Mouse (Mus musculus): ENCODE measurements around the gene C3ar1. TPM values are rescaled to one million over a fixed set of nuclear protein-coding genes. Genes with fewer than 3 reads are reported as not detected.
A peak's percentile ranks its signal among the peaks of the same experiment; 100 is the strongest.

The C3ar1 gene
- total RNA-seq (2021) = 1 to 10 TPM; 2.6 to 3.2 TPM
- long read RNA-seq, experiment 1, full-length matches to known transcripts = 4 of 5 reads
- long read RNA-seq, experiment 1, partial matches to known transcripts = 0 of 5 reads
- long read RNA-seq, experiment 1, other reads (novel, unspliced or antisense) = 1 of 5 reads
- long read RNA-seq, experiment 2, full-length matches to known transcripts = 6 of 6 reads
- long read RNA-seq, experiment 2, partial matches to known transcripts = 0 of 6 reads
- long read RNA-seq, experiment 2, other reads (novel, unspliced or antisense) = 0 of 6 reads

DNA sequence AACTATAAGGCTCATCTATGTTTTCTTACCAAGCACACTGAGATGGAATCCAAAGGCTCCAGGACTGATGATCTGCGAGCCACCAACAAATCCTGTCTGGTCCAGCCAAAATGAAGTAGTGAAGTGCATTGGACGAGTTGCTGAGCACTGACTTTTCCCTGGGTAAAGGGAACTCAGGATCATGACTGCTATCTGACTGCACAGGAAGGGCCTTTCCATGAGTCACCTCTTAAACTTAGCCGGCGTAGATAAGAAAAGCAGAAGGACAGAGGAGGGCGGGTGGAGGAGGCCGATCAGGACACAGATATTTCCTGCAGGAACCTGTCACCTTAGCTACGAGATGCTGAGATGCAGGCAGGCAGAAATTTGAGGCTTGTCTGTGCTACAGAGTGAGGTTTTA is at the start of gene C3ar1:
Gene C3ar1, minus strand, starts transcription at position 207 of the 400 bp plus-strand sequence.
- no peak for DNase-seq (ENCODE audit: low spot score in 2 of 2)

- peak in 1 of 2 experiments; percentile 58 for DNase-seq (ENCODE audit: low spot score in 2 of 2)
Observed at GRCm38 (mm10) chr6:122892442-122893049, 36.6 kb upstream of the C3ar1 start.

GRCm38 (mm10) chr6:122889599-122889998 is 33.6 kb upstream of the C3ar1 start:
- no peak for DNase-seq (ENCODE audit: low spot score in 2 of 2)

DNA sequence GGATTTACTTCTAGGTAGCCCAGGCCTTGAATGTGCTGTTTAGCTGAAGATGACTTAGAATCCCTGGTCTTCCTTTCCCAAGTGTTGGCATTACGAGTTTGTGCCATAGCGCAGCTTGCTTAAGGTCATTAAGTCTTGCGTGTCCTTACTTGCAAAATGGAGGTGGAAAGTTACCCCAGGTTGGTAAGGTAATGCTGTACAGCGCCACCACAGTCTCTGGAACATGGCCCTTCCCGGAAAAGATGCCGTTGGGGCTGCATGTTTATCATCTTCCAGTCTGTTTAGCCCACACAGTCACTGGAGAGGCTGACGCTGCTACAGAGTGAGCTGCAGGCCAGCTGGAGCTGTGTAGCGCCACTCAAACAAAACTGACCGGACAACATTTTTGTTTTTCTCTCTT is 27.6 kb upstream of the C3ar1 start:
- no peak for DNase-seq (ENCODE audit: low spot score in 2 of 2)

DNA sequence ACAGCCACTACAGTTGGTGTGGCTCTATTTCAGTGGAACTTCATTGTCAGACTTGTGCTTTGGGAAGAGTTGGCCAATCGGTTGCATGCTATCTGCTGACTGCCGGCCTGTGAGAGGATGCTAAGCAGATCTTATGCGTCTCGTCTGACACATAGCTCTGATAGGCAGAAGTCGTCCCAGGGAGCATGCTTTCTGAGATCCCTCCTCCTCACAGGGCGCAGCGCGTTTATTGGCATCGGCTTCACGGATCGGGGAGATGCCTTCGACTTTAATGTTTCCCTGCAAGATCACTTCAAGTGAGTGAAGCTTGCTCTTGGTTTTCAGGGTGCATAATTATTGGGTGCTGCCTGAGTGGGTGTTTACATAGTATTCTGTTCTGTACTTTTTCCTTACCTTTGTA is 25.3 kb upstream of the C3ar1 start:
- DNase-seq (ENCODE audit: low spot score in 2 of 2) = no peak

GRCm38 (mm10) chr6:122879781-122880505 is 24.0 kb upstream of the C3ar1 start:
- no peak for DNase-seq (ENCODE audit: low spot score in 2 of 2)

DNA sequence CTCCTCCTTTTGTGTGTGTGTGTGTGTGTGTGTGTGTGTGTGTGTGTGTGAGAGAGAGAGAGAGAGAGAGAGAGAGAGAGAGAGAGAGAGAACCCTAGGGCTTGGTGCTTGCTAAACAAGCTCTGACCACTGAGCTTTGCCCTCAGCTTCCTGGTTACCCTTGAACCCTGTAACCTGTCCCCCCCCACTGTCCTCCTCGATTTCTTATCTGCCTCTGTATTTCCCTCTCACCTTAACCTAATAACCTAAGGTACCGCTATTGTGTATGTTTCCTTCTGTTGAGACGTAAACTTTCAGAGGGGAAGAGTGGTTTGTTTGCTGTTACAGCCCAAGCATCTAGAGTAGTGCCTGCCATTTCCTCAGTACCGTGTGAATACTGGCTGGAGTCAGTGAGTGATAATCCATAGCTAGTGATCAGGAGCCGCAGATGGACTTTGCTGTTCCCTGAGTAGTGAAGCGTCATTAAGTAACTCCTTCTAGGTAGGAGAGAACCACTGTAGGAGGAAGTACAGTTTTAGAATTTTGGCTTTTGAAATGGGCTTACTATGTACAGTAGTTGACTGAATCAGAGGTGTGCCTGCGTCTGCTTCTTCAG is 23.3 kb upstream of the C3ar1 start:
- no peak for DNase-seq (ENCODE audit: low spot score in 2 of 2)

- no peak for DNase-seq (ENCODE audit: low spot score in 2 of 2)
Observed at GRCm38 (mm10) chr6:122874720-122875389, 18.9 kb upstream of the C3ar1 start.

DNA sequence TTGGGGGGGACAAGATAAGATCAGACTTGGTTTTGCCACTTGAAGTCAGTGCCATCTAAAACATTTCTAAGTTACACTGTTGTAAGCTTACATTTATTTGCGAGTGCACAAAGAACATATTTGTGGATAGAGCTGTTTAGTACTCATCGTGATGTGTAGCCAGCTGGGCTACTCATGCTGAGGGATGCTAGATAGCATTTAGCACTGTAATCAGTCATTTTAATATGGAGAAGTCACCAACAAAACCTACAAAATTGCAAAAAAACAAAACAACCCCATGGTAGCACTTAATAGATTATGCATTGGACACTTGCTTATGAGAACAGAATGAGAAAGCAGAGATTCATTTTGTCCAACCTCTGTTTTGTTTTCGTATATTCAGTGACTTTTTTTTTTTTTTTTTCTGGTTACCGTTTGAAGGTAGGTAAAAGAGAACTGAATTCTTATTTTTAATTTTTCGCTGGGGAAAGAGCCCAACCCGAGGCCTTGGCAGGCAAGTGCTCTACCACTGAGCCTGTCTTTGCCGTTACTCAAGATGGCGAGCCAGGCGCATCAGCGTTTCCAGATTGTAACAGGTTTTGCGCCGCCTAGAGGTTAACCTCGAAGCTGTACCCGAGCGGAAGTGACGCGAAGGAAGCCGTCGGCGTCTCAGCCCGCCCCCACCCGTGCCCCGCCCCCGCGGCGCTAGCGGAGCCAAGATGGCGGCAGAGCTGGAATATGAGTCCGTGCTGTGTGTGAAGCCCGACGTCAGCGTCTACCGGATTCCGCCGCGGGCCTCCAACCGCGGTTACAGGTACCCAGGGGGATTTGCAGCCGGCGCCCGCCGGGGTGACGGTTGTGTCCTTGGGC is 18.1 kb upstream of the C3ar1 start, which contains the start of gene Necap1:
Gene Necap1, plus strand, starts transcription at position 604 of the 849 bp plus-strand sequence.
- DNase-seq (ENCODE audit: low spot score in 2 of 2) = peak; percentile 96 to 98

DNA sequence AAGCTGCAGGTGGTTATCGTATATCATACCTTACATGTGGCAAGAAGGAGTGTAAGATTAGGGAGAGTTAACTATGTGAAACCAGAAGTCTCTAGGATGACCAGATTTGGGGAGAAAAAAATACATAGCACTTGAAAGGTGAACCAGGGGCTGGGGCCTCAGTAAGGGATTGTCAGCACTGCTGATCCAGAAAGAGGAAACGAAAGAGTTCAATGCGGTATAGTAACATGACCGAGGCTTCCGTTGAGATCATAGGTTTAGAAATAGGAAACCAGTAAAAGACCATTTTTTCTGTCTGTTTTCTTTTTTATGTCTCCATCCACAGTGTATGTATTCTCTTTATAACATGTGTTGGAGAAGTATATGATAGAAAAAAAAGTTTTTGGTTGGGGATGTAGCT is 16.8 kb upstream of the C3ar1 start:
- no peak for DNase-seq (ENCODE audit: low spot score in 2 of 2)

- DNase-seq (ENCODE audit: low spot score in 2 of 2) = no peak
Observed at GRCm38 (mm10) chr6:122869846-122870245, 13.9 kb upstream of the C3ar1 start.

GRCm38 (mm10) chr6:122867914-122868313 is 12.0 kb upstream of the C3ar1 start:
- DNase-seq (ENCODE audit: low spot score in 2 of 2) = no peak

DNA sequence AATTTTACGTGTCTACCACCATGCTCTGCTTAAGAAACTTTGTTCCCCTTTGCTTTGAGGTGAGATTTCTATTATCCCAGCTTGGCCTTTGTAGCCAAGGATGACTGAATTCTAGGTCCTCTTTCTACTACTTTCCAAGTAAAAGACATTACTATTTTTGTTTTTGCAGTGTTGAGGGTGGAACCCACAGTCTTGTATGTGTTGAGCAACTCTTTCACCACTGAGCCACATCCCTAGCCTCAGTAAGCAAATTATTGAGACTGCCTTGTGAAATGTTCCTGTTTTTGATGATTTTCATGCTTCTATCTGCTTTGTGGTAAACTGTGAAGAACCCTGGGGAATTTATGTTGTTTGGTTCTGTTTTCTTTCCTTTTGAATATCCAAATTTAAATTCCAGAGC is 6.9 kb upstream of the C3ar1 start:
- no peak for DNase-seq (ENCODE audit: low spot score in 2 of 2)

DNA sequence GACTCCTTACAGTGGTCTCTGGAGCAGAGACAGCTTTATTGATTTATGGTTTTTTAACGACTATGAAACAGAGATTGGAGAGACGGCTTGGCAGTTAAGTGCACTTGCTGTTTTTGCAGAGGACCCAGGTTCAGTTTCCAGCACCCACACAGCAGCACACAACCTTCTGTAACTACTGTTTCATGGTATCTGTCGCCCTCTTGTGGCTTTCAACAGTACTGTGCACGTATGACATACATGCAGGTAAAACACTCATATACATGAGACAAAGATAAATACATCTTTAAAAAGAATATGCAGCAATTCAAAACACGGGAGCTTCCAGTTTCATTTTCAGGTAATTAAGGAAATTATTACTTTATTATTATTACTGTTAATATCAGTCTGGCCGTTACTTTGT is 6.5 kb upstream of the C3ar1 start:
- no peak for DNase-seq (ENCODE audit: low spot score in 2 of 2)

DNA sequence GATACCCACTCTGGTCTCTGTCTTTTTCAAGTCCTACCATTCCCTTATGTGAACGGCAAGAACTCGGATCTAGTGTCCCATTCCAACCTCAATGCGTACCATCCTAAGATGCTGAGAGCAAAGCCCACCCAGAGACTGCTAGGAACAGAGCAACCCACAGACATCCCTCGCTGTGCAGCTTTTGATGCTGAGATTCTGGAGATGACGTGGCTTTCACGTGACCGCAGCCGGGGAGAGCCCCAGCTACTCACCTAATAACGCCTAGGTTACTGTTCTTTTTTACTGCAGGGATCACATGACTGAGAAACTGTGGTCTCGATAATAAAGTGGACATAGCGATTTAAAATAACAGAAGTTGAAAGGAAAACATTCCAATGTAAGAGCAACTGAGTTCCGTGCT is 1.4 kb downstream of the C3ar1 start:
- DNase-seq (ENCODE audit: low spot score in 2 of 2) = no peak

- no peak for DNase-seq (ENCODE audit: low spot score in 2 of 2)
Observed at GRCm38 (mm10) chr6:122852696-122853095, 3.3 kb downstream of the C3ar1 start.

DNA sequence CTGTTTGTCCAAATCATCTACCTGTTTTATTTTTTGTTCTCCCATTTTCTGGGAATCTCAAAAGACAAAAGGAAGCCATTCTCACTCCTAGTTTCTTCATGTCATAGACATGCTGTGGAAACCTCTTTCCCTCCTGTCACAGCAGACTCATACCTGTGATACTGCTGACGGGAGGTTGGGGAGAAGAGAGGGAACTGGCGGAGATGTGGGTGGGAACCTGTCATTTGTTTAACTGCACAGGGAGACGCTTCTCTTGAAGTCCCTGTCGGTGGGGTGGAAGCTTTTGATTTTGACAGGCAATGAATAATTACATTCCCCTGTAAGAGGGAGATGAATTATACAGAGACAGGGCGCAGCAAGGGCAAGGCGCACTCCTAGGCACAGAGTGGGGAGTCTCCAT is 12.2 kb downstream of the C3ar1 start:
- no peak for DNase-seq (ENCODE audit: low spot score in 2 of 2)

DNA sequence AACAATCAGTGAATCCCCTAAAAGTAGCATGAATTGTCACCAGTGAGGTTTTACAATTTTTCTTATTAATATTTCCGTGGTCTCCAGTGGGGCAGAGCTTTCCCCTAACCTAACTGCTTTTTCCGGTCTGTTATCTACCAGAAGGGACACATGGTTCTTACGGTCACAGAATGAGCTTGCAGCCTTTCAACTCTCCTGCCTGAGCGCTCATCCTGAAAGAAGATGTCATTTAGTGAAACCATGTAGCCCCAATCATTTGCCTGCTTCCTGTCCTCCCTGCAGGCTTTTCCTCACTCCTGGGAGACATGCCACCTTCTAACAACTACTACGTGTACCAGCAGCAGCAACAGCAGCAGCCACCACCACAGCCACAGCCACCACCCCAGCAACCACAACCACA is 18.4 kb downstream of the C3ar1 start:
- DNase-seq (ENCODE audit: low spot score in 2 of 2) = no peak

GRCm38 (mm10) chr6:122836974-122837373 is 19.0 kb downstream of the C3ar1 start:
- no peak for DNase-seq (ENCODE audit: low spot score in 2 of 2)

DNA sequence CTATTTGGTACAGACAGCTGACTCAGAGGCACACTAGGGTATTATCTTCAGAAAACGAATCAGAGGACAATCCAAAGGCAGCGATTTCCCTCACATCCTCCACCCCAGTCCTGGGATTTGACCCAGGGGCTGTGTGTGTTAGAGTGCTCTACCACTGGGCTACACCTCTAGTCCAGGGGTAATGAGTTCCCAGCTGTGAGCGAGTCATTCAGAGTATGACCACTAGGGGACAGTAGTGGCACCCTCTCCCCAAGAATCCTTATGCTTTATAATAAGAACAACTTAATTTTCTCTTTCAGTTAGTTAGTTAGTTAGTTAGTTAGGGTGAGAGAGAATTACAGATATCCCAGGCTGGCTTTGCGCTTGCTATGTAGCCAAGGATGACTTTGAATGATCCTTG is 21.6 kb downstream of the C3ar1 start:
- no peak for DNase-seq (ENCODE audit: low spot score in 2 of 2)

Measured in adrenal gland, postnatal 4 days (tissue).